Mouse (Mus musculus): ENCODE data around the gene Sppl3. TPM values are rescaled to one million over a fixed set of nuclear protein-coding genes. Genes with fewer than 3 reads are reported as not detected.
A peak's percentile ranks its signal among the peaks of the same experiment; 100 is the strongest.

Sppl3 gene
- polyA plus RNA-seq, 1 experiment from 2014 or later: 43.6 TPM

GRCm38 (mm10) chr5:114969609-114970215 is 41.2 kb upstream of the Sppl3 start:
- ATAC-seq (replicated peaks; ENCODE audit: insufficient number of reproducible peaks, low FRiP score, low TSS enrichment, low read depth): no peak
- H3K27ac ChIP-seq (replicated peaks; ENCODE audit: low read depth, low read length): no peak overlapping the region
- no peak for DNase-seq (ENCODE audit: low spot score)
- peaks cover 2% of the 10 kb centered on the region; the same call in 1 of the 2 replicates for H3K27me3 ChIP-seq (ENCODE audit: control insufficient read depth, insufficient read depth, low read length)
- no peak overlapping the region for H3K9ac ChIP-seq (replicated peaks; ENCODE audit: low read length)
- H3K4me2 ChIP-seq (ENCODE audit: low read depth, low read length): no peak overlapping the region
- H3K4me3 ChIP-seq (ENCODE audit: low read depth, low read length): no peak overlapping the region
- no peaks in the 10 kb centered on the region for H3K9me3 ChIP-seq (replicated peaks; ENCODE audit: control insufficient read depth, low read length)
- WGBS: 54% methylated on average over 13 of the region's 13 CpGs
- H3K36me3 ChIP-seq (replicated peaks; ENCODE audit: control insufficient read depth, insufficient read depth, low read depth, low read length): no peaks in the 10 kb centered on the region
- peaks cover 4% of the 10 kb centered on the region for H3K4me1 ChIP-seq (ENCODE audit: control insufficient read depth, insufficient read depth, low read length)

GRCm38 (mm10) chr5:114970824-114971227 is 40.1 kb upstream of the Sppl3 start, which contains the start of gene Hnf1a:
Gene Hnf1a (minus strand): TSS chr5:114971094.
- ATAC-seq (replicated peaks; ENCODE audit: insufficient number of reproducible peaks, low FRiP score, low TSS enrichment, low read depth) (no peak), DNase-seq (ENCODE audit: low spot score) (no peak)
- Histone ChIP-seq H3K36me3 (replicated peaks; ENCODE audit: control insufficient read depth, insufficient read depth, low read depth, low read length) (no peaks in the 10 kb centered on the region), H3K9me3 (replicated peaks; ENCODE audit: control insufficient read depth, low read length) (no peaks in the 10 kb centered on the region), H3K4me2 (ENCODE audit: low read depth, low read length) (no peak within 1 kb of the TSS), H3K27me3 (ENCODE audit: control insufficient read depth, insufficient read depth, low read length) (peaks cover 2% of the 10 kb centered on the region; the same call in 1 of the 2 replicates), H3K9ac (replicated peaks; ENCODE audit: low read length) (no peak within 1 kb of the TSS), H3K4me1 (ENCODE audit: control insufficient read depth, insufficient read depth, low read length) (peaks cover 4% of the 10 kb centered on the region), H3K4me3 (ENCODE audit: low read depth, low read length) (no peak within 1 kb of the TSS), H3K27ac (replicated peaks; ENCODE audit: low read depth, low read length) (no peak within 1 kb of the TSS)
- WGBS: 79% methylated on average over 17 of the region's 17 CpGs

- Histone ChIP-seq H3K9me3 (replicated peaks; ENCODE audit: control insufficient read depth, low read length) (no peaks in the 10 kb centered on the region), H3K4me2 (ENCODE audit: low read depth, low read length) (no peak overlapping the region), H3K4me1 (ENCODE audit: control insufficient read depth, insufficient read depth, low read length) (peaks cover 4% of the 10 kb centered on the region), H3K4me3 (ENCODE audit: low read depth, low read length) (no peak overlapping the region), H3K27me3 (ENCODE audit: control insufficient read depth, insufficient read depth, low read length) (peaks cover 2% of the 10 kb centered on the region; the same call in 1 of the 2 replicates), H3K36me3 (replicated peaks; ENCODE audit: control insufficient read depth, insufficient read depth, low read depth, low read length) (no peaks in the 10 kb centered on the region), H3K9ac (replicated peaks; ENCODE audit: low read length) (no peak overlapping the region), H3K27ac (replicated peaks; ENCODE audit: low read depth, low read length) (no peak overlapping the region)
- ATAC-seq (replicated peaks; ENCODE audit: insufficient number of reproducible peaks, low FRiP score, low TSS enrichment, low read depth): no peak
- WGBS: 79% methylated on average over 9 of the region's 9 CpGs
- DNase-seq (ENCODE audit: low spot score): no peak
Observed at GRCm38 (mm10) chr5:114972201-114972600, 38.7 kb upstream of the Sppl3 start.

- WGBS: 81% methylated on average over 8 of the region's 8 CpGs
Observed at GRCm38 (mm10) chr5:114973131-114973530, 37.8 kb upstream of the Sppl3 start.

GRCm38 (mm10) chr5:114976935-114977334 is 34.0 kb upstream of the Sppl3 start:
- Histone ChIP-seq H3K9me3 (replicated peaks; ENCODE audit: control insufficient read depth, low read length) (no peaks in the 10 kb centered on the region), H3K36me3 (replicated peaks; ENCODE audit: control insufficient read depth, insufficient read depth, low read depth, low read length) (no peaks in the 10 kb centered on the region), H3K4me1 (ENCODE audit: control insufficient read depth, insufficient read depth, low read length) (no peaks in the 10 kb centered on the region), H3K27me3 (ENCODE audit: control insufficient read depth, insufficient read depth, low read length) (no peaks in the 10 kb centered on the region), H3K9ac (replicated peaks; ENCODE audit: low read length) (no peak overlapping the region), H3K27ac (replicated peaks; ENCODE audit: low read depth, low read length) (no peak overlapping the region), H3K4me3 (ENCODE audit: low read depth, low read length) (no peak overlapping the region), H3K4me2 (ENCODE audit: low read depth, low read length) (no peak overlapping the region)
- ATAC-seq (replicated peaks; ENCODE audit: insufficient number of reproducible peaks, low FRiP score, low TSS enrichment, low read depth) (no peak), DNase-seq (ENCODE audit: low spot score) (no peak)

More at GRCm38 (mm10) chr5:114973131-114973530, 37.8 kb upstream of the Sppl3 start:
- Histone ChIP-seq H3K4me2 (ENCODE audit: low read depth, low read length) (no peak overlapping the region), H3K9me3 (replicated peaks; ENCODE audit: control insufficient read depth, low read length) (no peaks in the 10 kb centered on the region), H3K9ac (replicated peaks; ENCODE audit: low read length) (no peak overlapping the region), H3K36me3 (replicated peaks; ENCODE audit: control insufficient read depth, insufficient read depth, low read depth, low read length) (no peaks in the 10 kb centered on the region), H3K4me1 (ENCODE audit: control insufficient read depth, insufficient read depth, low read length) (peaks cover 4% of the 10 kb centered on the region), H3K27ac (replicated peaks; ENCODE audit: low read depth, low read length) (no peak overlapping the region), H3K4me3 (ENCODE audit: low read depth, low read length) (no peak overlapping the region), H3K27me3 (ENCODE audit: control insufficient read depth, insufficient read depth, low read length) (peaks cover 2% of the 10 kb centered on the region; the same call in 1 of the 2 replicates)
- ATAC-seq (replicated peaks; ENCODE audit: insufficient number of reproducible peaks, low FRiP score, low TSS enrichment, low read depth) (no peak), DNase-seq (ENCODE audit: low spot score) (no peak)

- ATAC-seq (replicated peaks; ENCODE audit: insufficient number of reproducible peaks, low FRiP score, low TSS enrichment, low read depth) (no peak), DNase-seq (ENCODE audit: low spot score) (no peak)
- H3K9me3 ChIP-seq (replicated peaks; ENCODE audit: control insufficient read depth, low read length): no peaks in the 10 kb centered on the region
- H3K27me3 ChIP-seq (ENCODE audit: control insufficient read depth, insufficient read depth, low read length): no peaks in the 10 kb centered on the region
- no peak overlapping the region for H3K4me2 ChIP-seq (ENCODE audit: low read depth, low read length)
- no peak overlapping the region for H3K9ac ChIP-seq (replicated peaks; ENCODE audit: low read length)
- H3K4me1 ChIP-seq (ENCODE audit: control insufficient read depth, insufficient read depth, low read length): no peaks in the 10 kb centered on the region
- H3K4me3 ChIP-seq (ENCODE audit: low read depth, low read length): no peak overlapping the region
- no peak overlapping the region for H3K27ac ChIP-seq (replicated peaks; ENCODE audit: low read depth, low read length)
- no peaks in the 10 kb centered on the region for H3K36me3 ChIP-seq (replicated peaks; ENCODE audit: control insufficient read depth, insufficient read depth, low read depth, low read length)
- 66% methylated on average over 11 of the region's 11 CpGs for WGBS
Observed at GRCm38 (mm10) chr5:114978473-114978872, 32.5 kb upstream of the Sppl3 start.

GRCm38 (mm10) chr5:114978888-114979249 is 32.1 kb upstream of the Sppl3 start:
- Histone ChIP-seq H3K4me3 (ENCODE audit: low read depth, low read length) (no peak overlapping the region), H3K27me3 (ENCODE audit: control insufficient read depth, insufficient read depth, low read length) (no peaks in the 10 kb centered on the region), H3K9me3 (replicated peaks; ENCODE audit: control insufficient read depth, low read length) (no peaks in the 10 kb centered on the region), H3K27ac (replicated peaks; ENCODE audit: low read depth, low read length) (no peak overlapping the region), H3K4me2 (ENCODE audit: low read depth, low read length) (peak overlapping the region; percentile 63), H3K4me1 (ENCODE audit: control insufficient read depth, insufficient read depth, low read length) (no peaks in the 10 kb centered on the region), H3K9ac (replicated peaks; ENCODE audit: low read length) (no peak overlapping the region), H3K36me3 (replicated peaks; ENCODE audit: control insufficient read depth, insufficient read depth, low read depth, low read length) (no peaks in the 10 kb centered on the region)
- 4% methylated on average over 6 of the region's 6 CpGs for WGBS
- DNase-seq (ENCODE audit: low spot score) (peak; percentile 67), ATAC-seq (replicated peaks; ENCODE audit: insufficient number of reproducible peaks, low FRiP score, low TSS enrichment, low read depth) (no peak)

GRCm38 (mm10) chr5:114979250-114980121 is 31.5 kb upstream of the Sppl3 start:
- ATAC-seq (replicated peaks; ENCODE audit: insufficient number of reproducible peaks, low FRiP score, low TSS enrichment, low read depth) (peak; percentile 50; the same call in 1 of the 2 replicates), DNase-seq (ENCODE audit: low spot score) (peak; percentile 83)
- Histone ChIP-seq H3K4me2 (ENCODE audit: low read depth, low read length) (peak overlapping the region; percentile 63), H3K36me3 (replicated peaks; ENCODE audit: control insufficient read depth, insufficient read depth, low read depth, low read length) (no peaks in the 10 kb centered on the region), H3K9ac (replicated peaks; ENCODE audit: low read length) (no peak overlapping the region), H3K27me3 (ENCODE audit: control insufficient read depth, insufficient read depth, low read length) (no peaks in the 10 kb centered on the region), H3K9me3 (replicated peaks; ENCODE audit: control insufficient read depth, low read length) (no peaks in the 10 kb centered on the region), H3K4me1 (ENCODE audit: control insufficient read depth, insufficient read depth, low read length) (no peaks in the 10 kb centered on the region), H3K27ac (replicated peaks; ENCODE audit: low read depth, low read length) (no peak overlapping the region), H3K4me3 (ENCODE audit: low read depth, low read length) (peak overlapping the region; percentile 31)
- WGBS: 4% methylated on average over 32 of the region's 32 CpGs

All from embryonic facial prominence, embryonic 11.5 days (tissue).